Mouse (Mus musculus): Measurements from ENCODE around the gene 9130409I23Rik. TPM values are rescaled to one million over a fixed set of nuclear protein-coding genes. Genes with fewer than 3 reads are reported as not detected.

9130409I23Rik gene
- total and polyA plus RNA-seq, 3 experiments = not detected

- H3K9ac ChIP-seq (ENCODE audit: low read depth, low read length) = peak overlapping the region; percentile 42; the same call in 1 of the 2 replicates
- peak; percentile 80 to 83 for DNase-seq
- 37% methylated on average over 6 of the region's 6 CpGs for WGBS
- H3K27me3 ChIP-seq (ENCODE audit: control insufficient read depth, insufficient read depth, low read length) = no peaks in the 10 kb centered on the region
- peak overlapping the region; percentile 92 for H3K27ac ChIP-seq
- no peaks in the 10 kb centered on the region for H3K79me2 ChIP-seq (replicated peaks; ENCODE audit: control insufficient read depth, insufficient read depth, low read length)
- intact Hi-C loops (cut with DNase I) = loop anchor here (5.0 kb wide), 1 partner anchor 1213 kb away; the partner anchor contains the start of genes Ahctf1 and Gm10518
- peaks cover 3% of the 10 kb centered on the region for H3K36me3 ChIP-seq (ENCODE audit: control insufficient read depth, insufficient read depth, low read length)
- H3K4me1 ChIP-seq (ENCODE audit: control insufficient read depth, insufficient read depth, low read length) = peaks cover 26% of the 10 kb centered on the region
- H3K4me3 ChIP-seq = peak overlapping the region; percentile 5; the same call in 1 of the 2 replicates
- TF ChIP-seq CTCF (IDR thresholded peaks at IDR 0.05) (no peak), POLR2A (IDR thresholded peaks at IDR 0.05; ENCODE audit: insufficient read depth, low read depth, low read length) (peak; percentile 41; the same call in 1 of the 2 replicates), EP300 (IDR thresholded peaks at IDR 0.05; ENCODE audit: insufficient read depth, low read depth, low read length) (0 out of 2 replicates have a peak, but pooled peaks have one; percentile 42)
Measured at GRCm38 (mm10) chr1:181014731-181015500, 36.1 kb upstream of the 9130409I23Rik start.

DNA sequence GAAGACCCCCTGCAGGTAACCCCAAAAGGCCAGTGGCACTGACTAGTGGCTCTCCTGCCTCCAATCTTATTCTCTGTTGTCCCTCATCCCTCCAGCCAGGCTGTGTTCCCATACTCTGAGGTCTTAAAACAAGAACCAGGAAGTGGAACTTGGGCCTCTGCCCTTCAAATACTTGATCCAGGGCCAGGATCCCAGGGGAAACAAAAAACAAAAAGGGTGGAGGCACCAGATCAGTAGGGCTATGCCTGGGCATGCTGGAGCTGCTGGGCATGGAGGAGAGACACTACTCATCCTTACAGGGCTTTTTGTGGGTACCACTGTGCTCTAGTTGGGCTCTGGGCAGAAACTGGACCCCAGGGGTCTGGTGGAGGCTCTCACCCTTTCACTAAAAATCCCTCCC is 35.5 kb upstream of the 9130409I23Rik start:
- H3K9ac ChIP-seq (ENCODE audit: low read depth, low read length) = peak overlapping the region; percentile 42; the same call in 1 of the 2 replicates
- H3K27me3 ChIP-seq (ENCODE audit: control insufficient read depth, insufficient read depth, low read length) = no peaks in the 10 kb centered on the region
- H3K79me2 ChIP-seq (replicated peaks; ENCODE audit: control insufficient read depth, insufficient read depth, low read length) = no peaks in the 10 kb centered on the region
- H3K36me3 ChIP-seq (ENCODE audit: control insufficient read depth, insufficient read depth, low read length) = peaks cover 3% of the 10 kb centered on the region
- intact Hi-C loops (cut with DNase I) = loop anchor here (5.0 kb wide), 1 partner anchor 1213 kb away; the partner anchor contains the start of genes Ahctf1 and Gm10518
- TF ChIP-seq EP300 (IDR thresholded peaks at IDR 0.05; ENCODE audit: insufficient read depth, low read depth, low read length) (no peak), POLR2A (IDR thresholded peaks at IDR 0.05; ENCODE audit: insufficient read depth, low read depth, low read length) (peak; percentile 66), CTCF (IDR thresholded peaks at IDR 0.05) (no peak)
- H3K4me3 ChIP-seq = peak overlapping the region; percentile 69; the same call in 1 of the 2 replicates
- DNase-seq = peak; percentile 82 to 89
- H3K4me1 ChIP-seq (ENCODE audit: control insufficient read depth, insufficient read depth, low read length) = peaks cover 21% of the 10 kb centered on the region
- peak overlapping the region; percentile 92 for H3K27ac ChIP-seq

GRCm38 (mm10) chr1:181016045-181016444 is 35.0 kb upstream of the 9130409I23Rik start:
- Histone ChIP-seq H3K36me3 (ENCODE audit: control insufficient read depth, insufficient read depth, low read length) (peaks cover 3% of the 10 kb centered on the region), H3K27me3 (ENCODE audit: control insufficient read depth, insufficient read depth, low read length) (no peaks in the 10 kb centered on the region), H3K79me2 (replicated peaks; ENCODE audit: control insufficient read depth, insufficient read depth, low read length) (no peaks in the 10 kb centered on the region), H3K27ac (peak overlapping the region; percentile 92), H3K9ac (ENCODE audit: low read depth, low read length) (peak overlapping the region; percentile 40), H3K4me1 (ENCODE audit: control insufficient read depth, insufficient read depth, low read length) (peaks cover 19% of the 10 kb centered on the region), H3K4me3 (peak overlapping the region; percentile 69)
- DNase-seq = no peak
- intact Hi-C loops (cut with DNase I) = loop anchor here (5.0 kb wide), 1 partner anchor 1214 kb away; the partner anchor contains the start of genes Ahctf1 and Gm10518
- WGBS = 69% methylated on average over 4 of the region's 4 CpGs
- TF ChIP-seq EP300 (IDR thresholded peaks at IDR 0.05; ENCODE audit: insufficient read depth, low read depth, low read length) (no peak), CTCF (IDR thresholded peaks at IDR 0.05) (no peak), POLR2A (IDR thresholded peaks at IDR 0.05; ENCODE audit: insufficient read depth, low read depth, low read length) (no peak)

DNA sequence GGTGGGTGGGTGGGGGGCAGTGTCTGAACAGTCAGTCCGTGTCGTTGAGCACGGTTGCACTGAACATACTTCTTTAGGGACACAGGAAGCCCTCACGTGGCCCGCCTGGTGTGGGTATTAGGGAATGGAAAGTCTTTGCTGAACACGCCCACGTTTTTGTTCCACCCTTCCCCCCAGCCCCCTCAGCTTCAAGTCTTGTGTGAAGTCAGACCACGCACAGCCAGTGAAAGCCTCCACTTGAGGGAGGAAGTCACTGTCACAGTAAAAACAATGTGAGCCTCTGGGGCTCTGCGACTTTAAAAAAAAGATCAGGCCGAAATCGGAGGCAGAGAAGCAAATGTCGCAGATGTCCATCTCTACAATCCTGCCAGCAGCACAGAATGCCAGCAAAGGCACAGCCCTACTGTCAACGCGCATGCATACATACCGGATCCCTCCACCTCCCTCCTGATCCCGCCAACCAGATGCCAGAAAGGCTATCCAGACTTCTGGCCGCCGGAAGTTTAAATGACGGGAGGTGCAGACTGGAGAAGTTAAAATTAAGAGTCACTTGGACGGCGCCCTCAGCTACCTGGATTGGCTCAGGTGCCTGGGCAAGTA is 34.4 kb upstream of the 9130409I23Rik start:
- 2% methylated on average over 21 of the region's 21 CpGs for WGBS

DNA sequence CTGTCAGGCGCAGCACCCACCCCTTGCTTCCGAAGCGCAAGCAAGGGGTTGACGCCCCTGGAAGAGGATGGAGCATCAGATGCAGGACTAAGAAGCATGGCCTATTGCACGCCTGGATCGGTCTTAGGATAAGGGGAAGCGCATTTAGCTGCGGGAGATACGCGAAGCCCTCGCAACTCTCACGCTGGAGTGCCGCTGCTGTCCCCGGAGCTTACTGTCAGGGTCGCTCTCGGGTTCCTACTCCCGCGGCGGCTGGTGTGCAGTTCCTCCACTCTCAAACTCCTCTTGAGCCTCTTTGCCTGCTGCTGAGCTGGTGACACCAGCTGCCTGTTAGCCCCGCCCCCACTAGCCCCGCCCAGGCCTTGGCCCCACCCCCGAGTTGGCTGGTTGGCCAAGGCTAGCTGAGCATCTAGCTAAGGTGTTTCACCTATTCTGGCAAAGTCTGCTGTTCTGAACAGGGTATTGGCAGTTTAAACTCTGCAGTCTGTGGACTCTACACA is 33.8 kb upstream of the 9130409I23Rik start:
- TF ChIP-seq POLR2A (IDR thresholded peaks at IDR 0.05; ENCODE audit: insufficient read depth, low read depth, low read length) (peak; percentile 97), CTCF (IDR thresholded peaks at IDR 0.05) (no peak), EP300 (IDR thresholded peaks at IDR 0.05; ENCODE audit: insufficient read depth, low read depth, low read length) (0 out of 2 replicates have a peak, but pooled peaks have one; percentile 36)
- WGBS = 2% methylated on average over 22 of the region's 22 CpGs
- intact Hi-C loops (cut with DNase I) = loop anchor here (5.0 kb wide), 1 partner anchor 1215 kb away; the partner anchor contains the start of genes Ahctf1 and Gm10518
- H3K27ac ChIP-seq = peak overlapping the region; percentile 92
- DNase-seq = peak; percentile 88
- H3K79me2 ChIP-seq (replicated peaks; ENCODE audit: control insufficient read depth, insufficient read depth, low read length) = no peaks in the 10 kb centered on the region
- H3K27me3 ChIP-seq (ENCODE audit: control insufficient read depth, insufficient read depth, low read length) = no peaks in the 10 kb centered on the region
- H3K9ac ChIP-seq (ENCODE audit: low read depth, low read length) = peak overlapping the region; percentile 66
- H3K36me3 ChIP-seq (ENCODE audit: control insufficient read depth, insufficient read depth, low read length) = peaks cover 3% of the 10 kb centered on the region
- peak overlapping the region; percentile 69 for H3K4me3 ChIP-seq
- H3K4me1 ChIP-seq (ENCODE audit: control insufficient read depth, insufficient read depth, low read length) = peaks cover 16% of the 10 kb centered on the region

More for the DNA sequence above, 34.4 kb upstream of the 9130409I23Rik start:
- TF ChIP-seq CTCF (IDR thresholded peaks at IDR 0.05) (no peak), EP300 (IDR thresholded peaks at IDR 0.05; ENCODE audit: insufficient read depth, low read depth, low read length) (peak; percentile 89), POLR2A (IDR thresholded peaks at IDR 0.05; ENCODE audit: insufficient read depth, low read depth, low read length) (peak; percentile 89)
- Histone ChIP-seq H3K79me2 (replicated peaks; ENCODE audit: control insufficient read depth, insufficient read depth, low read length) (no peaks in the 10 kb centered on the region), H3K9ac (ENCODE audit: low read depth, low read length) (peak overlapping the region; percentile 52), H3K36me3 (ENCODE audit: control insufficient read depth, insufficient read depth, low read length) (peaks cover 3% of the 10 kb centered on the region), H3K27ac (peak overlapping the region; percentile 92), H3K4me3 (peak overlapping the region; percentile 69), H3K4me1 (ENCODE audit: control insufficient read depth, insufficient read depth, low read length) (peaks cover 16% of the 10 kb centered on the region), H3K27me3 (ENCODE audit: control insufficient read depth, insufficient read depth, low read length) (no peaks in the 10 kb centered on the region)
- DNase-seq = peak; percentile 82 to 88
- intact Hi-C loops (cut with DNase I) = loop anchor here (5.0 kb wide), 1 partner anchor 1214 kb away; the partner anchor contains the start of genes Ahctf1 and Gm10518
